Mouse (Mus musculus) limb, embryonic 13.5 days (tissue): Measurements from ENCODE around the gene E030018B13Rik. TPM values are rescaled to one million over a fixed set of nuclear protein-coding genes. Genes with fewer than 3 reads are reported as not detected.

ENCODE experiments used
- ATAC-seq: fragments of 200-750 bp; cut with Nextera tagmentation; 2 replicates; pipeline ENCODE4 v1.8.0; 2017; ENCODE audit warnings: low read depth, moderate number of reproducible peaks, moderate TSS enrichment; ENCODE audit not compliant: low FRiP score
- H3K27ac ChIP-seq: fragments of 300-500 bp; sonication (generic); 2 replicates; pipeline ENCODE4 v1.5.1; 2015; ENCODE audit warnings: inconsistent platforms, mild to moderate bottlenecking, moderate library complexity
- H3K27me3 ChIP-seq: fragments of 300-500 bp; sonication (generic); 2 replicates; pipeline ENCODE4 v1.6.1; 2015; ENCODE audit warnings: mild to moderate bottlenecking, inconsistent platforms
- H3K36me3 ChIP-seq: fragments of 300-500 bp; sonication (generic); 2 replicates; pipeline ENCODE4 v1.6.1; 2015; ENCODE audit warnings: inconsistent platforms, mild to moderate bottlenecking, moderate library complexity
- H3K4me1 ChIP-seq: fragments of 300-500 bp; sonication (generic); 2 replicates; pipeline ENCODE4 v1.6.1; 2015; ENCODE audit warnings: inconsistent platforms
- H3K4me2 ChIP-seq: fragments of 300-500 bp; sonication (generic); replicated peaks from 2 replicates; pipeline ENCODE4 v1.6.1; 2015; ENCODE audit warnings: inconsistent platforms, mild to moderate bottlenecking, moderate library complexity
- H3K4me3 ChIP-seq: fragments of 300-500 bp; sonication (generic); 2 replicates; pipeline ENCODE4 v1.5.1; 2015; ENCODE audit warnings: moderate library complexity, mild to moderate bottlenecking, inconsistent platforms
- H3K9ac ChIP-seq: fragments of 300-500 bp; sonication (generic); 2 replicates; pipeline ENCODE4 v1.6.1; 2015; ENCODE audit warnings: mild to moderate bottlenecking, inconsistent platforms
- H3K9me3 ChIP-seq: fragments of 300-500 bp; sonication (generic); 2 replicates; pipeline ENCODE4 v1.6.1; 2016; ENCODE audit warnings: inconsistent platforms
- WGBS: fragments of 180-500 bp; shearing (Covaris S2); methylation state at CpG from one replicate; pipeline ENCODE4 v1.1.7; 2015; 5-methylcytosine and 5-hydroxymethylcytosine counted together
- polyA plus RNA-seq: library from polyadenylated mRNA; unstranded; fragments of >200 nt; fragmentation: Nextera tagmentation; extraction: Ambion mirVana; gene quantifications from 2 replicates; pipeline ENCODE4 v1.2.1, GENCODE M21; 2015

E030018B13Rik gene
- 0.14 TPM in 1 of 2 replicates, not detected in the other for polyA plus RNA-seq

GRCm38 (mm10) chr7:63916268-63916907, at the start of gene E030018B13Rik:
Gene E030018B13Rik, plus strand, starts transcription at chr7:63916857.
- no peak within 1 kb of the TSS for H3K27ac ChIP-seq
- no peak within 1 kb of the TSS for H3K4me2 ChIP-seq
- ATAC-seq = no peak
- 0 out of 2 replicates have a peak, but pooled peaks cover 3% of the 10 kb centered on the region for H3K36me3 ChIP-seq
- 87% methylated on average over 6 of the region's 6 CpGs for WGBS
- no peaks in the 10 kb centered on the region for H3K9me3 ChIP-seq
- no peaks in the 10 kb centered on the region for H3K27me3 ChIP-seq
- peaks cover 38% of the 10 kb centered on the region for H3K4me1 ChIP-seq
- no peak within 1 kb of the TSS for H3K4me3 ChIP-seq
- H3K9ac ChIP-seq = no peak within 1 kb of the TSS

GRCm38 (mm10) chr7:63868356-63868918, 48.2 kb upstream of the E030018B13Rik start:
- Histone ChIP-seq H3K27me3 (no peaks in the 10 kb centered on the region), H3K27ac (no peak overlapping the region), H3K36me3 (no peaks in the 10 kb centered on the region), H3K9me3 (no peaks in the 10 kb centered on the region), H3K9ac (no peak overlapping the region), H3K4me2 (no peak overlapping the region), H3K4me1 (no peaks in the 10 kb centered on the region), H3K4me3 (no peak overlapping the region)
- 63% methylated on average over 6 of the region's 6 CpGs for WGBS
- no peak for ATAC-seq

- WGBS = 81% methylated on average over 6 of the region's 6 CpGs
- Histone ChIP-seq H3K9me3 (no peaks in the 10 kb centered on the region), H3K36me3 (no peaks in the 10 kb centered on the region), H3K27me3 (no peaks in the 10 kb centered on the region), H3K27ac (no peak overlapping the region), H3K4me1 (peaks cover 15% of the 10 kb centered on the region), H3K4me3 (no peak overlapping the region), H3K4me2 (no peak overlapping the region), H3K9ac (no peak overlapping the region)
- no peak for ATAC-seq
Measured at GRCm38 (mm10) chr7:63871698-63872097, 45.0 kb upstream of the E030018B13Rik start.

- Histone ChIP-seq H3K9me3 (no peaks in the 10 kb centered on the region), H3K9ac (no peak overlapping the region), H3K4me3 (no peak overlapping the region), H3K27ac (no peak overlapping the region), H3K27me3 (no peaks in the 10 kb centered on the region), H3K36me3 (no peaks in the 10 kb centered on the region), H3K4me1 (peaks cover 15% of the 10 kb centered on the region), H3K4me2 (no peak overlapping the region)
- no peak for ATAC-seq
- 62% methylated on average over 12 of the region's 12 CpGs for WGBS
Measured at GRCm38 (mm10) chr7:63873880-63874279, 42.8 kb upstream of the E030018B13Rik start.

- Histone ChIP-seq H3K36me3 (no peaks in the 10 kb centered on the region), H3K9me3 (no peaks in the 10 kb centered on the region), H3K9ac (no peak overlapping the region), H3K27me3 (no peaks in the 10 kb centered on the region), H3K4me3 (no peak overlapping the region), H3K4me1 (peaks cover 15% of the 10 kb centered on the region), H3K4me2 (no peak overlapping the region), H3K27ac (no peak overlapping the region)
- 0 out of 2 replicates have a peak, but pooled peaks have one; percentile 57 for ATAC-seq
Measured at GRCm38 (mm10) chr7:63875686-63876085, 41.0 kb upstream of the E030018B13Rik start.

GRCm38 (mm10) chr7:63876640-63877039, 40.0 kb upstream of the E030018B13Rik start:
- H3K4me1 ChIP-seq = peaks cover 15% of the 10 kb centered on the region
- H3K27me3 ChIP-seq = no peaks in the 10 kb centered on the region
- no peak overlapping the region for H3K4me3 ChIP-seq
- H3K9ac ChIP-seq = no peak overlapping the region
- H3K27ac ChIP-seq = no peak overlapping the region
- no peak for ATAC-seq
- H3K36me3 ChIP-seq = no peaks in the 10 kb centered on the region
- H3K9me3 ChIP-seq = no peaks in the 10 kb centered on the region
- whole genome bisulfite sequencing = 79% methylated on average over 2 of the region's 2 CpGs
- H3K4me2 ChIP-seq = no peak overlapping the region

GRCm38 (mm10) chr7:63877610-63878009, 39.0 kb upstream of the E030018B13Rik start:
- H3K9me3 ChIP-seq = no peaks in the 10 kb centered on the region
- no peak overlapping the region for H3K9ac ChIP-seq
- H3K27ac ChIP-seq = no peak overlapping the region
- 32% methylated on average over 14 of the region's 14 CpGs for WGBS
- no peak overlapping the region for H3K4me3 ChIP-seq
- no peaks in the 10 kb centered on the region for H3K36me3 ChIP-seq
- no peaks in the 10 kb centered on the region for H3K27me3 ChIP-seq
- no peak overlapping the region for H3K4me2 ChIP-seq
- ATAC-seq = no peak
- H3K4me1 ChIP-seq = peaks cover 15% of the 10 kb centered on the region

GRCm38 (mm10) chr7:63879583-63879982, 37.1 kb upstream of the E030018B13Rik start:
- Histone ChIP-seq H3K4me3 (no peak overlapping the region), H3K9ac (no peak overlapping the region), H3K4me1 (peaks cover 11% of the 10 kb centered on the region), H3K9me3 (no peaks in the 10 kb centered on the region), H3K27me3 (no peaks in the 10 kb centered on the region), H3K27ac (no peak overlapping the region), H3K4me2 (no peak overlapping the region), H3K36me3 (no peaks in the 10 kb centered on the region)
- 78% methylated on average over 6 of the region's 6 CpGs for WGBS
- no peak for ATAC-seq

GRCm38 (mm10) chr7:63882739-63883138, 33.9 kb upstream of the E030018B13Rik start:
- Histone ChIP-seq H3K4me3 (no peak overlapping the region), H3K4me1 (no peaks in the 10 kb centered on the region), H3K4me2 (no peak overlapping the region), H3K27ac (no peak overlapping the region), H3K27me3 (no peaks in the 10 kb centered on the region), H3K9me3 (no peaks in the 10 kb centered on the region), H3K9ac (no peak overlapping the region), H3K36me3 (no peaks in the 10 kb centered on the region)
- ATAC-seq = no peak
- 80% methylated on average over 7 of the region's 7 CpGs for WGBS

- ATAC-seq = no peak
- Histone ChIP-seq H3K4me3 (no peak overlapping the region), H3K27ac (no peak overlapping the region), H3K4me1 (0 out of 2 replicates have a peak, but pooled peaks cover 3% of the 10 kb centered on the region), H3K9ac (no peak overlapping the region), H3K36me3 (peaks cover 2% of the 10 kb centered on the region; the same call in 1 of the 2 replicates), H3K27me3 (no peaks in the 10 kb centered on the region), H3K4me2 (no peak overlapping the region), H3K9me3 (no peaks in the 10 kb centered on the region)
- WGBS = 86% methylated on average over 7 of the region's 7 CpGs
Measured at GRCm38 (mm10) chr7:63885025-63885424, 31.6 kb upstream of the E030018B13Rik start.

GRCm38 (mm10) chr7:63887034-63887551, 29.6 kb upstream of the E030018B13Rik start:
- Histone ChIP-seq H3K4me2 (no peak overlapping the region), H3K27ac (no peak overlapping the region), H3K4me1 (0 out of 2 replicates have a peak, but pooled peaks cover 3% of the 10 kb centered on the region), H3K27me3 (no peaks in the 10 kb centered on the region), H3K4me3 (no peak overlapping the region), H3K9ac (no peak overlapping the region), H3K9me3 (no peaks in the 10 kb centered on the region), H3K36me3 (peaks cover 11% of the 10 kb centered on the region)
- 0 out of 2 replicates have a peak, but pooled peaks have one; percentile 18 for ATAC-seq
- 59% methylated on average over 8 of the region's 8 CpGs for WGBS

- Histone ChIP-seq H3K36me3 (peaks cover 11% of the 10 kb centered on the region), H3K4me3 (no peak overlapping the region), H3K9me3 (no peaks in the 10 kb centered on the region), H3K27me3 (no peaks in the 10 kb centered on the region), H3K4me1 (0 out of 2 replicates have a peak, but pooled peaks cover 3% of the 10 kb centered on the region), H3K4me2 (no peak overlapping the region), H3K9ac (no peak overlapping the region), H3K27ac (no peak overlapping the region)
- no peak for ATAC-seq
- 86% methylated on average over 10 of the region's 10 CpGs for WGBS
Measured at GRCm38 (mm10) chr7:63887602-63888123, 29.0 kb upstream of the E030018B13Rik start.
